Mouse (Mus musculus) erythroblast, embryonic 14.5 days (primary cell): ENCODE results near the gene Homer1. TPM values are rescaled to one million over a fixed set of nuclear protein-coding genes. Genes with fewer than 3 reads are reported as not detected.

ENCODE experiments used
- H3K27me3 ChIP-seq: 2 replicates; pipeline ENCODE4 v1.6.1; 2012; ENCODE audit warnings: inconsistent platforms; ENCODE audit not compliant: control insufficient read depth
- H3K36me3 ChIP-seq: 2 replicates; pipeline ENCODE4 v1.6.1; 2012; ENCODE audit warnings: mild to moderate bottlenecking, inconsistent platforms; ENCODE audit not compliant: control insufficient read depth
- H3K4me1 ChIP-seq: 2 replicates; pipeline ENCODE4 v1.6.1; 2012; ENCODE audit warnings: inconsistent platforms; ENCODE audit not compliant: control insufficient read depth
- H3K4me3 ChIP-seq: replicated peaks from 2 replicates; pipeline ENCODE3; 2012; ENCODE audit warnings: moderate library complexity, mild to moderate bottlenecking, inconsistent platforms
- H3K9me3 ChIP-seq: 2 replicates; pipeline ENCODE4 v1.6.1; 2012; ENCODE audit warnings: low read length, inconsistent platforms, mixed read lengths; ENCODE audit not compliant: control insufficient read depth
- GATA1 ChIP-seq: IDR thresholded peaks from 2 replicates; pipeline ENCODE4 v1.6.1; 2012; ENCODE audit warnings: low read length, inconsistent platforms, mixed read lengths
- TAL1 ChIP-seq: IDR thresholded peaks from 3 replicates; pipeline ENCODE4 v1.6.1; 2012; ENCODE audit warnings: low read length, inconsistent platforms, mixed read lengths
- polyA plus RNA-seq: library from polyadenylated mRNA; stranded (reverse); fragments of >175 nt; gene quantifications from 2 replicates; pipeline ENCODE4 v1.2.3, GENCODE M21; 2012

The Homer1 gene
- polyA plus RNA-seq, 1 experiment = 0.23 TPM

DNA sequence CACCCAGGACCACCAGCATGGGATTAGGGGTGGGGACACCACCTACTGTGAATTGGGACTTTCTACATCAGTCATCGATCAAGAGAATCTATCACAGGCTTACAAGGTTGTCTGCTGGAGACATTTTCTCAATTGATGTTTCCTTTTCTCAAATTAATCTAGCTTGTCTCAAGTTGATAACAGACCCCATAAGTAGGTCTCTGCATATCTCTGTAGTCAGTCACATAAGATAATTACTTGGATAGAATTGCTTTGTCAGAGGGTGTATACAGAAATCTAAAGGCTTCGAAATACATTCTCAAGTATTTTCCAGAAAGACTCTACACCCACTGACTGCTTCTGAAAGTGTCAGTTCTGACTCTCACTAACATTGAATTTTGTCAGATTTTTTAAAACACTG lies 32.3 kb downstream of the Homer1 start:
- Histone ChIP-seq H3K4me1 (peaks cover 26% of the 10 kb centered on the region), H3K36me3 (peaks cover 3% of the 10 kb centered on the region; the same call in 1 of the 2 replicates), H3K27me3 (no peaks in the 10 kb centered on the region), H3K9me3 (no peaks in the 10 kb centered on the region), H3K4me3 (no peak overlapping the region)
- no peak for TF ChIP-seq GATA1

DNA sequence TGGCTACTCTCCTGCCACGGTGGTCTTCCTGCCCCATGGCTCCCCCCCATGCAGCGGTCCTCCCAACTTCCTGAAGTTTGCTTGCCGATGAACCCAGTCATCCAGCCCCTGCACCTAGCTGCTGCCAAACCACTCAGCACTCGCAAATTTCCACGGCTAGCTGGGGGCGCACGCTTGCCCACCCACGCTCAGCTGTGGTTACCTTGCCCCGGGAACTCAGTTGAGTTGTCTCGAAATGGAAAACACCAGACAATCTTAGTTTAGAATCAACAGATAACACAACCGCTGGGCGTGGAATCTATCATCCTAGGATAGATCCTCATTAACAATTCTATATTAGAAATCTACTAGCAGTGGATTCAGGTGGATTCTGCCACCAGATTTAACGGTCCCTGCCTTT lies 33.1 kb downstream of the Homer1 start:
- Histone ChIP-seq H3K9me3 (no peaks in the 10 kb centered on the region), H3K4me3 (no peak overlapping the region), H3K36me3 (peaks cover 3% of the 10 kb centered on the region; the same call in 1 of the 2 replicates), H3K4me1 (peaks cover 26% of the 10 kb centered on the region), H3K27me3 (no peaks in the 10 kb centered on the region)
- TF ChIP-seq GATA1 (no peak), TAL1 (no peak)

DNA sequence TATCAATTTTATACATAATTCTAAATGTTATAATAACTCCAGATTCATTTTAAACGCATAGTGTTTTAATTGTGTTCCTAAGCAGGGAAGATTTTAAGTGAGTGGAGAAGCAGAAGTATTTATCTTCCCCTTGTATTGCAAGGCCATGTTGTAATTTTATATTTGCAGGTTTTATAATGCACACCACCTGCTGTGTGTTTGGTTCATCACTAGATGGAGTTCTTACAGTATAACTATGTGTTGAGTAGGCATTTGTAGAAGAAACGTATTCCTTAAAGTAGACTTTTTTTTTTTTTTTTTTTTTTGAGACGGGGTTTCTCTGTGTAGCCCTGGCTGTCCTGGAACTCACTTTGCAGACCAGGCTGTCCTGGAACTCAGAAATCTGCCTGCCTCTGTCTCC lies 35.9 kb downstream of the Homer1 start:
- Histone ChIP-seq H3K36me3 (peaks cover 3% of the 10 kb centered on the region; the same call in 1 of the 2 replicates), H3K4me3 (no peak overlapping the region), H3K9me3 (no peaks in the 10 kb centered on the region), H3K27me3 (no peaks in the 10 kb centered on the region), H3K4me1 (peaks cover 42% of the 10 kb centered on the region)
- TF ChIP-seq TAL1 (no peak), GATA1 (no peak)

DNA sequence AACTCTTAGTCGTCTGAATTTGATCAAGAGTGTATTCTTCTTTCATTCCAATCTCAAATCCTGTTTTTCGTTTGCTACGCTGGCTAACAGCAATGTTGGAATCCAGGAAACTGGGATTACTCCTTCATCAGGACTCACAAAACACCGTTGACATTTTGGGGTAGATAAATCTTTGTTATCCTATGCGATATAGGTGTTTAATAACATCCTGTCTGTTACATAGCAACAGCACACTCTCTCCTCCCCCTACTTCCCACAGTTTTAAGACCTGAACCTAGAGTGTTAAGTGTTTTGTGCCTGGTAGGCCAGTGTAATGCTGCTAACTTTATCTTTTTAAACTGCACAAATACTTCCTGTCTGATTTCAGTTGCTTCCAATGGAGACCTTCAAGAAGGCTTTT lies 39.0 kb downstream of the Homer1 start:
- Histone ChIP-seq H3K4me3 (no peak overlapping the region), H3K27me3 (no peaks in the 10 kb centered on the region)

DNA sequence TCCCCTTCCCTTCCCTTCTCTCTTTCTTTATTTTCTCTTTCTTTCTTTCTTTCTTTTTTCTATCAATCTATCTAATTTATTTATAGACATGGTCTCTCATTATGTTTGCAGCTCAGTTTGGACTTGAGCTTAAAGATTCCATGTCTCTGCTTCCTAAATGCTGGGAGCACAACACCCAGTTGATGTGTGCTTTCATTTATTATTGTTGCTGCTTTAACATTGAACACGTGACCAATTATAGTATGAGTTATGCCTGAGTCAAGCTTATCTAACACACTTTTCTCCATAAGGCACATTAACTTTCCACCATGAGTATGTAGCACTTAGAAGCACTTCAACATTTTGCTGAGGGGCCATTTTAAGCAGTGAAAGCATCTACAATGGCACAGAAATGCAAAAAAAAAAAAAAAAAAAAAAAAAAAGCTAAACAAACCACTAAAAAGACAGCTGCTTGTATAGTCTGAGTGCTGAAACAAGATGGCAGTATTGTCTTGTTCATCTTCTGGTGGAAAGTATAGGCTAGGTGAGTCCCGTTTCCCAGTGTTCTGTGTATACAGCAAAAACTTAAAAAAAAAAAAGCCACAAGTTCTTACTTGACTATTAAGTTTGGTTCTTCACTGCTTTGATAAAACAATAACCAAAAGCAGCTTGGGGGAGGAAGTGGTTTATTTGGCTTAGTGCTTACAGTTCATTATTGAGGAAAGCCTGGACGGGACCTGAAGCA lies 41.3 kb downstream of the Homer1 start:
- Histone ChIP-seq H3K9me3 (no peaks in the 10 kb centered on the region), H3K4me3 (peak overlapping the region; percentile 37), H3K4me1 (peaks cover 59% of the 10 kb centered on the region), H3K36me3 (peaks cover 19% of the 10 kb centered on the region), H3K27me3 (no peaks in the 10 kb centered on the region)
- no peak for TF ChIP-seq GATA1
- no peak for TF ChIP-seq TAL1

More for the DNA sequence above, 39.0 kb downstream of the Homer1 start:
- no peak for TF ChIP-seq GATA1
- TF ChIP-seq TAL1 = no peak
- H3K9me3 ChIP-seq = no peaks in the 10 kb centered on the region
- peaks cover 40% of the 10 kb centered on the region for H3K4me1 ChIP-seq
- peaks cover 13% of the 10 kb centered on the region for H3K36me3 ChIP-seq

DNA sequence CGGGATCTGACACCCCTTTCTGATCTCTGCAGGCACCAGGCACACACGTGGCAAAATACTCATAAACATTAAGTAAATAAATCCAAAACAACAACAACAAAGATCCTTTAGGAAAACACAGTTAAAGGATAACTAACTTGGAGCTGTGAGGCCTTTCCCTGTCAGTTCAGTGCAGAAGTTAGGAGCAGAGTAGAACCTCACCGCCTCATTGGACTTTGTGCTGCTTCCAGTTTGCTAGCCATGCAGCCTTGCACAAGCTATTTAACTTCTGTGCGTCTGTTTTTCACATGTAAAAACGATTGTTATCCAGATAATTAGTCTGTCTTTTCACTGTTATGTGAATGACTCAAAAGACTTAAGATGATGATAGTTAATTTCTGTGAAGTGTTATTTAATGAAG lies 43.2 kb downstream of the Homer1 start:
- H3K9me3 ChIP-seq = no peaks in the 10 kb centered on the region
- no peaks in the 10 kb centered on the region for H3K27me3 ChIP-seq
- H3K36me3 ChIP-seq = peaks cover 25% of the 10 kb centered on the region
- peaks cover 69% of the 10 kb centered on the region for H3K4me1 ChIP-seq
- TF ChIP-seq GATA1 = no peak
- no peak overlapping the region for H3K4me3 ChIP-seq

DNA sequence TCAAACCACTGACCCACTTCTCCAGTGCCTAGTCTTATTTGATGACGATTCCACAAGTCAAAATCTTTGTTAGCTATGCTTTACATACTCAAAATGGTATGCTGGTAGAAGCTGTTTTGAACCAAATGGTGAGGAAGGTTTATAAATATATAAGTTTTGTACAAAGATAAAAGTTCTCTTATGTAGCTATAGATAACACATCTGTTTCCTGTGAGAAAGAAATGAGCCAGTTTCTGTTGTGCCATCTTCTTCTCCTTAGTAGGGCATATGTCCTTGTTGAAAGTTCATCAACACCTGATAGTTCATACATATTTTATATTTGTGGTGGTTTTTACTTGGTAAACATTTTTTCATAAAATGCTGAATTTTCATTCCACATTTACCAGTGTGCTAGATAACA lies 45.0 kb downstream of the Homer1 start:
- Histone ChIP-seq H3K27me3 (no peaks in the 10 kb centered on the region), H3K9me3 (no peaks in the 10 kb centered on the region), H3K4me3 (no peak overlapping the region), H3K36me3 (peaks cover 29% of the 10 kb centered on the region), H3K4me1 (peaks cover 61% of the 10 kb centered on the region)
- no peak for TF ChIP-seq TAL1
- no peak for TF ChIP-seq GATA1

DNA sequence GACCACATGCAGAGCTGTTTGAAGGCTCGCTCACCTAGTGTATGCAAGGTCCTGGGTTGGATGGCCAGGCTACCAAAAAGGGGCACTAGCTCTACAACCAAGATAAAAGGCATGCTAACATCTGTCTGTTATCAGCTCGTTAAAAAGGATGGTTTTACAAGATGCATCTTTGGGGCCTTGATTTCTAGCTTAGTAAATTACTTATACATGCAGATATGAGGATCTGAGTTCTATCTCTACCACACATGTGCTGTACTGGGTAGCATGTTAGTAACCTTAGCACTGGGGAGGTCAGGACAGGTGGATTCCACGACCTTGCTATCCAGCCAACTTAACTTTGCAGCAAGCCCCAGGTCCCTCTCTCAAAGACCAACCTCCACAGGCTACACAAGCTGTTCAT lies 46.4 kb downstream of the Homer1 start:
- H3K36me3 ChIP-seq = peaks cover 40% of the 10 kb centered on the region
- TF ChIP-seq GATA1 = peak; percentile 38; the same call in 1 of the 2 replicates
- peak; percentile 30; the same call in 1 of the 3 replicates for TF ChIP-seq TAL1
- peaks cover 57% of the 10 kb centered on the region for H3K4me1 ChIP-seq
- no peaks in the 10 kb centered on the region for H3K27me3 ChIP-seq
- no peak overlapping the region for H3K4me3 ChIP-seq
- H3K9me3 ChIP-seq = no peaks in the 10 kb centered on the region

DNA sequence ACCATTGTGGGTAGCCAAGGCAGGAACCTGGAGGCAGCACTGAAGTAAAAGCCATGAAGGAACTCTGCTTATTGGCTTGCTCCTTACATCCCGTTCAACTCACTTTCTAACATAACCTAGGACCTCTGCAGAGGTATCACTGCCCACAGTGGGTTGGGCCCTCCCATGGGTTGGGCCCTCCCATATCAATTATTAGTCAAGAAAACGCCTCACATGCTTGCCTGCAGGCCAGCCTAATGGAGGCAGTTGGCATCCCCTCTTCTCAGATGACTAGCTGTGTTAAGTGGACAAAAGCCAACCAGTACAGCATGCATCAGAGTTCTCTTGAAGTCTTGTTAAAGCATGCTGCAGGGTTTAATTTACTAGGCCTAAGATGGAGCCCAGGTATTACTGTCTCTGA lies 52.6 kb downstream of the Homer1 start:
- TF ChIP-seq GATA1 = no peak
- TF ChIP-seq TAL1 = no peak
- peaks cover 43% of the 10 kb centered on the region for H3K36me3 ChIP-seq
- no peaks in the 10 kb centered on the region for H3K9me3 ChIP-seq
- H3K27me3 ChIP-seq = no peaks in the 10 kb centered on the region
- H3K4me1 ChIP-seq = peaks cover 31% of the 10 kb centered on the region
- no peak overlapping the region for H3K4me3 ChIP-seq
